Mouse (Mus musculus) left cerebral cortex, postnatal 10 days (tissue): ENCODE data around the gene Zmynd11. TPM values are rescaled to one million over a fixed set of nuclear protein-coding genes. Genes with fewer than 3 reads are reported as not detected.
"Not testable (repeated sequence)": the region's sequence is repeated elsewhere in the genome, so short reads cannot be mapped to it uniquely, and the experiment has no call there.

Source experiments
- DNase-seq, 2 experiments: peaks; one replicate each; pipeline ENCODE4 v3.0.0; 2021 to 2022; ENCODE audit warnings: low spot score in 2 of 2, mixed read lengths in 1 of 2; ENCODE audit errors: extremely low spot score in 1 of 2
- intact Hi-C: fragments of 180-260 bp; cut with DNase I; formaldehyde crosslinking; loops from one replicate; pipeline ENCODE4 v1.15.1; 2025
- total RNA-seq, 2 experiments: library from RNA; stranded (reverse); gene quantifications; 2 replicates each; pipeline ENCODE4 v1.2.3; 2021

Zmynd11 gene
- total RNA-seq, 2 experiments from 2014 or later = 247 to 259 TPM

GRCm38 (mm10) chr13:9732262-9732661, 32.9 kb downstream of the Zmynd11 start:
- intact Hi-C loops, DNase-seq: not testable (repeated sequence)

GRCm38 (mm10) chr13:9729073-9729472, 36.1 kb downstream of the Zmynd11 start:
- DNase-seq = no peak
- intact Hi-C loops = no loop called here

- intact Hi-C loops = no loop called here
- DNase-seq = no peak
Measured at GRCm38 (mm10) chr13:9715224-9715623, 49.9 kb downstream of the Zmynd11 start.

GRCm38 (mm10) chr13:9713462-9714134, 51.5 kb downstream of the Zmynd11 start:
- intact Hi-C loops = no loop called here

GRCm38 (mm10) chr13:9712971-9713370, 52.2 kb downstream of the Zmynd11 start:
- DNase-seq = no peak
- intact Hi-C loops = no loop called here

More at GRCm38 (mm10) chr13:9713462-9714134, 51.5 kb downstream of the Zmynd11 start:
- DNase-seq = no peak

- no peak for DNase-seq
- intact Hi-C loops = no loop called here
Measured at GRCm38 (mm10) chr13:9712409-9712808, 52.7 kb downstream of the Zmynd11 start.

GRCm38 (mm10) chr13:9708433-9709240, 56.5 kb downstream of the Zmynd11 start:
- intact Hi-C loops = no loop called here
- no peak for DNase-seq

- intact Hi-C loops = no loop called here
- no peak for DNase-seq
Measured at GRCm38 (mm10) chr13:9706720-9707119, 58.4 kb downstream of the Zmynd11 start.

GRCm38 (mm10) chr13:9702615-9703235, 62.4 kb downstream of the Zmynd11 start:
- no peak for DNase-seq
- intact Hi-C loops = no loop called here

- DNase-seq = no peak
Measured at GRCm38 (mm10) chr13:9697340-9697739, 67.8 kb downstream of the Zmynd11 start.

GRCm38 (mm10) chr13:9695809-9696208, 69.3 kb downstream of the Zmynd11 start:
- no peak for DNase-seq
- intact Hi-C loops = no loop called here

More at GRCm38 (mm10) chr13:9697340-9697739, 67.8 kb downstream of the Zmynd11 start:
- intact Hi-C loops = no loop called here

- intact Hi-C loops = no loop called here
- DNase-seq = no peak
Measured at GRCm38 (mm10) chr13:9695403-9695802, 69.7 kb downstream of the Zmynd11 start.

- no peak for DNase-seq
- intact Hi-C loops = no loop called here
Measured at GRCm38 (mm10) chr13:9694651-9695050, 70.5 kb downstream of the Zmynd11 start.

GRCm38 (mm10) chr13:9692876-9693275, 72.3 kb downstream of the Zmynd11 start:
- intact Hi-C loops = no loop called here
- DNase-seq = no peak

GRCm38 (mm10) chr13:9689366-9689765, 75.8 kb downstream of the Zmynd11 start:
- DNase-seq = no peak
- intact Hi-C loops = no loop called here

GRCm38 (mm10) chr13:9686765-9687164, 78.4 kb downstream of the Zmynd11 start:
- intact Hi-C loops = no loop called here

GRCm38 (mm10) chr13:9686261-9686660, 78.9 kb downstream of the Zmynd11 start:
- no peak for DNase-seq
- intact Hi-C loops = no loop called here

More at GRCm38 (mm10) chr13:9686765-9687164, 78.4 kb downstream of the Zmynd11 start:
- DNase-seq = no peak

GRCm38 (mm10) chr13:9684153-9684923, 80.8 kb downstream of the Zmynd11 start:
- intact Hi-C loops = no loop called here
- DNase-seq = no peak

- DNase-seq = no peak
- intact Hi-C loops = no loop called here
Measured at GRCm38 (mm10) chr13:9683280-9683679, 81.8 kb downstream of the Zmynd11 start.
